Mouse (Mus musculus) embryonic stem cell, embryonic (primary cell): ENCODE results near the gene Sh3pxd2b.

ENCODE experiments used
- CTCF ChIA-PET, 4 experiments: fragments of 300-600 bp in 2 of 4; fragments of 350-600 bp in 2 of 4; sonication (Branson Sonifier 250); formaldehyde crosslinking; loops; one replicate each; lab custom pipeline; 2022; ENCODE audit warnings: inconsistent platforms in 2 of 4; lab: Charles Lee
- POLR2A ChIA-PET, 4 experiments: fragments of 300-600 bp in 2 of 4; fragments of 350-600 bp in 2 of 4; sonication (Branson Sonifier 250); formaldehyde crosslinking; loops; one replicate each; lab custom pipeline; 2022; ENCODE audit warnings: antibody characterized with exemption in 4 of 4, inconsistent platforms in 1 of 4; lab: Charles Lee

The Sh3pxd2b gene

GRCm38 (mm10) chr11:32347607-32348432 lies at the start of gene Sh3pxd2b:
Gene Sh3pxd2b, plus strand, starts transcription at chr11:32347820.
- POLR2A ChIA-PET, result interaction anchor here in 2 of 4 experiments (0.5 to 2.5 kb wide), 6 partner anchors 18 to 546 kb away, joined by 3 to 6 read pairs (median 3); no protein-coding TSS in a partner anchor
- CTCF ChIA-PET, result interaction anchor here in 3 of 4 experiments (0.6 to 2.3 kb wide), 5 partner anchors 11 to 166 kb away, joined by 3 to 9 read pairs (median 5); partner anchors contain the start of gene Hbq1a (in 1 of the 3)

GRCm38 (mm10) chr11:32297866-32298531 lies 49.6 kb upstream of the Sh3pxd2b start:
- POLR2A ChIA-PET, result no interaction called here
- CTCF ChIA-PET, result interaction anchor here in 3 of 4 experiments (0.7 to 1.3 kb wide), 4 partner anchors 11 to 31 kb away, joined by 3 to 6 read pairs (median 4); partner anchors contain the start of gene Hbq1b (in 1 of the 3)

GRCm38 (mm10) chr11:32298532-32298918 lies 49.1 kb upstream of the Sh3pxd2b start:
- ChIA-PET CTCF (interaction anchor here in 3 of 4 experiments (0.7 to 1.3 kb wide), 4 partner anchors 12 to 32 kb away, joined by 3 to 6 read pairs (median 4); partner anchors contain the start of gene Hbq1b (in 1 of the 3)), POLR2A (no interaction called here)

- ChIA-PET CTCF (interaction anchor here (0.6 to 1.8 kb wide), 38 partner anchors 10 to 905 kb away, joined by 3 to 49 read pairs (median 4); partner anchors contain the start of genes Hbq1b (in 2 of the 4), Snrnp25 (in 1 of the 4) and Ubtd2 (in 1 of the 4)), POLR2A (interaction anchor here in 1 of 4 experiments (0.8 to 1.2 kb wide), 4 partner anchors 13 to 81 kb away, joined by 3 to 6 read pairs (median 4); partner anchors contain the start of gene Hbq1b)
Measured at GRCm38 (mm10) chr11:32299865-32300264, 47.8 kb upstream of the Sh3pxd2b start, which contains the start of gene Hbq1a. Gene Hbq1a, plus strand, starts transcription at chr11:32300069.

- ChIA-PET CTCF (interaction anchor here (0.7 to 1.8 kb wide), 36 partner anchors 10 to 906 kb away, joined by 3 to 49 read pairs (median 4); partner anchors contain the start of genes Hbq1b (in 2 of the 4), Snrnp25 (in 1 of the 4) and Ubtd2 (in 1 of the 4)), POLR2A (interaction anchor here in 1 of 4 experiments (0.8 to 1.2 kb wide), 4 partner anchors 14 to 82 kb away, joined by 3 to 6 read pairs (median 4); partner anchors contain the start of gene Hbq1b)
Measured at GRCm38 (mm10) chr11:32300279-32301267, 47.0 kb upstream of the Sh3pxd2b start.

- ChIA-PET POLR2A (no interaction called here), CTCF (no interaction called here)
Measured at GRCm38 (mm10) chr11:32301506-32301905, 46.1 kb upstream of the Sh3pxd2b start.

- CTCF ChIA-PET, result interaction anchor here (0.8 to 1.5 kb wide), 8 partner anchors 9 to 98 kb away, joined by 3 to 8 read pairs (median 4); partner anchors contain the start of genes Hbq1b (in 1 of the 4) and Snrnp25 (in 1 of the 4)
- POLR2A ChIA-PET, result interaction anchor here in 3 of 4 experiments (0.6 to 1.7 kb wide), 4 partner anchors 17 to 288 kb away, joined by 3 to 6 read pairs (median 4); no protein-coding TSS in a partner anchor
Measured at GRCm38 (mm10) chr11:32302824-32303419, 44.7 kb upstream of the Sh3pxd2b start.

GRCm38 (mm10) chr11:32303455-32303854 lies 44.2 kb upstream of the Sh3pxd2b start:
- ChIA-PET CTCF (interaction anchor here (0.8 to 1.5 kb wide), 8 partner anchors 9 to 98 kb away, joined by 3 to 8 read pairs (median 4); partner anchors contain the start of genes Hbq1b (in 1 of the 4) and Snrnp25 (in 1 of the 4)), POLR2A (interaction anchor here in 2 of 4 experiments (0.6 to 1.7 kb wide), 3 partner anchors 17 to 289 kb away, joined by 3 to 6 read pairs (median 3); no protein-coding TSS in a partner anchor)

GRCm38 (mm10) chr11:32307006-32307405 lies 40.6 kb upstream of the Sh3pxd2b start:
- CTCF ChIA-PET, result interaction anchor here in 3 of 4 experiments (0.6 to 4.7 kb wide), 6 partner anchors 14 to 124 kb away, joined by 3 to 22 read pairs (median 4); partner anchors contain the start of gene Hbq1b (in 1 of the 3)
- POLR2A ChIA-PET, result interaction anchor here in 1 of 4 experiments (2.0 kb wide), 1 partner anchor 14 kb away, joined by 7 read pairs; no protein-coding TSS in a partner anchor

- ChIA-PET CTCF (interaction anchor here in 2 of 4 experiments (1.0 to 4.7 kb wide), 4 partner anchors 10 to 23 kb away, joined by 3 to 24 read pairs (median 13); partner anchors contain the start of genes Hbq1a (in 1 of the 2) and Hbq1b (in 1 of the 2)), POLR2A (interaction anchor here in 3 of 4 experiments (0.5 to 1.0 kb wide), 3 partner anchors 22 to 228 kb away, joined by 3 to 9 read pairs (median 4); no protein-coding TSS in a partner anchor)
Measured at GRCm38 (mm10) chr11:32309446-32309845, 38.2 kb upstream of the Sh3pxd2b start.

GRCm38 (mm10) chr11:32309928-32310327 lies 37.7 kb upstream of the Sh3pxd2b start:
- POLR2A ChIA-PET, result interaction anchor here in 1 of 4 experiments (0.6 kb wide), 1 partner anchor 227 kb away, joined by 9 read pairs; no protein-coding TSS in a partner anchor
- CTCF ChIA-PET, result interaction anchor here in 2 of 4 experiments (1.0 to 4.7 kb wide), 4 partner anchors 10 to 23 kb away, joined by 3 to 24 read pairs (median 13); partner anchors contain the start of genes Hbq1a (in 1 of the 2) and Hbq1b (in 1 of the 2)

- POLR2A ChIA-PET, result interaction anchor here in 1 of 4 experiments (0.5 kb wide), 1 partner anchor 10 kb away, joined by 3 read pairs; no protein-coding TSS in a partner anchor
- CTCF ChIA-PET, result interaction anchor here in 1 of 4 experiments (1.3 kb wide), 1 partner anchor 16 kb away, joined by 5 read pairs; the partner anchor contains the start of gene Hbq1a
Measured at GRCm38 (mm10) chr11:32316009-32316408, 31.6 kb upstream of the Sh3pxd2b start.

GRCm38 (mm10) chr11:32320507-32321195 lies 27.0 kb upstream of the Sh3pxd2b start:
- CTCF ChIA-PET, result interaction anchor here (0.5 to 6.6 kb wide), 146 partner anchors 9 to 926 kb away, joined by 3 to 136 read pairs (median 4); partner anchors contain the start of genes Hbq1a (in 4 of the 4), Snrnp25 (in 4 of the 4), Hbq1b (in 3 of the 4) and Nprl3 (in 2 of the 4)

GRCm38 (mm10) chr11:32321196-32321565 lies 26.4 kb upstream of the Sh3pxd2b start:
- CTCF ChIA-PET, result interaction anchor here (0.5 to 6.6 kb wide), 149 partner anchors 9 to 927 kb away, joined by 3 to 136 read pairs (median 4); partner anchors contain the start of genes Hbq1a (in 4 of the 4), Snrnp25 (in 4 of the 4), Hbq1b (in 3 of the 4) and Nprl3 (in 2 of the 4)
- POLR2A ChIA-PET, result interaction anchor here in 3 of 4 experiments (0.6 to 2.9 kb wide), 22 partner anchors 9 to 451 kb away, joined by 3 to 10 read pairs (median 3); partner anchors contain the start of genes Snrnp25 (in 2 of the 3), Fbxw11 (in 1 of the 3), Hbq1a (in 1 of the 3) and Hbq1b (in 1 of the 3)

More at GRCm38 (mm10) chr11:32320507-32321195, 27.0 kb upstream of the Sh3pxd2b start:
- POLR2A ChIA-PET, result interaction anchor here in 2 of 4 experiments (0.5 to 2.9 kb wide), 22 partner anchors 9 to 450 kb away, joined by 3 to 10 read pairs (median 3); partner anchors contain the start of genes Snrnp25 (in 2 of the 2), Hbq1a (in 1 of the 2), Hbq1b (in 1 of the 2) and Nprl3 (in 1 of the 2)
